Mouse (Mus musculus) hindbrain, embryonic 11.5 days (tissue): ENCODE data around the gene Gm21060. TPM values are rescaled to one million over a fixed set of nuclear protein-coding genes. Genes with fewer than 3 reads are reported as not detected.
"Not testable (repeated sequence)": the region's sequence is repeated elsewhere in the genome, so short reads cannot be mapped to it uniquely, and the experiment has no call there.

ENCODE experiments used
- ATAC-seq: fragments of 200-750 bp; cut with Nextera tagmentation; 2 replicates; pipeline ENCODE4 v1.8.0; 2017; ENCODE audit warnings: mild to moderate bottlenecking, moderate TSS enrichment, moderate library complexity; ENCODE audit not compliant: low FRiP score
- DNase-seq: peaks from one replicate; pipeline ENCODE4 v3.0.0-alpha.2; 2015; ENCODE audit warnings: low spot score
- H3K27ac ChIP-seq: fragments of 300-500 bp; sonication (generic); 2 replicates; pipeline ENCODE4 v1.5.1; 2014; ENCODE audit warnings: mild to moderate bottlenecking, low read depth, low read length
- H3K27me3 ChIP-seq: fragments of 300-500 bp; sonication (generic); 2 replicates; pipeline ENCODE4 v1.6.1; 2014; ENCODE audit warnings: mild to moderate bottlenecking, low read length, moderate library complexity, mixed read lengths; ENCODE audit not compliant: control insufficient read depth, insufficient read depth
- H3K36me3 ChIP-seq: fragments of 300-500 bp; sonication (generic); 2 replicates; pipeline ENCODE4 v1.6.1; 2014; ENCODE audit warnings: mild to moderate bottlenecking, low read length, moderate library complexity, mixed read lengths; ENCODE audit not compliant: control insufficient read depth, insufficient read depth
- H3K4me1 ChIP-seq: fragments of 300-500 bp; sonication (generic); replicated peaks from 2 replicates; pipeline ENCODE4 v1.6.1; 2014; ENCODE audit warnings: low read length, mixed read lengths; ENCODE audit not compliant: control insufficient read depth, insufficient read depth
- H3K4me2 ChIP-seq: fragments of 300-500 bp; sonication (generic); replicated peaks from 2 replicates; pipeline ENCODE4 v1.6.1; 2014; ENCODE audit warnings: mild to moderate bottlenecking, low read depth, low read length
- H3K4me3 ChIP-seq: fragments of 300-500 bp; sonication (generic); 2 replicates; pipeline ENCODE4 v1.5.1; 2014; ENCODE audit warnings: low read depth, low read length
- H3K9ac ChIP-seq: fragments of 300-500 bp; sonication (generic); 2 replicates; pipeline ENCODE4 v1.6.1; 2014; ENCODE audit warnings: low read depth, low read length
- H3K9me3 ChIP-seq: fragments of 300-500 bp; sonication (generic); 2 replicates; pipeline ENCODE4 v1.6.1; 2016; ENCODE audit warnings: low read length; ENCODE audit not compliant: control insufficient read depth
- WGBS: fragments of 180-500 bp; shearing (Covaris S2); extraction: QIAGEN DNeasy Blood & Tissue Kit; methylation state at CpG from one replicate; pipeline ENCODE4 v1.1.7; 2014; 5-methylcytosine and 5-hydroxymethylcytosine counted together
- polyA plus RNA-seq: library from polyadenylated mRNA; unstranded; fragments of >200 nt; fragmentation: Nextera tagmentation; extraction: Ambion mirVana; gene quantifications from 2 replicates; pipeline ENCODE4 v1.2.1, GENCODE M21; 2014

Gene Gm21060
- polyA plus RNA-seq: not detected in 2 replicates

DNA sequence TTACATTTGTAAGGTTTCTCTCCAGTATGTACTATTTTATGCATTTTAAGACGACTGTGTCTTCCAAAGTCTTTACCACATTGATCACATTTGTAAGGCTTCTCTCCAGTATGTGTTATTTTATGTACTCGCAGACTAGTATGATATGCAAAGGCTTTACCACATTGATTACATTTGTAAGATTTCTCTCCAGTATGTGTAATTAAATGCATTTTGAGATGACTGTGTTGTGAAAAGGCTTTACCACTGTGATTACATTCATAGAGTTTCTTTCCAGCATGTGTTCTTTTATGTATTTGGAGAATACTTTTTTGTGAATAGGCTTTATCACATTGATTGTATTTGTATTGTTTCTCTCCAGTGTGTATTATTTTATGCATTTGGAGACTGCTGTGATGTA, at the start of gene Gm21060:
Gene Gm21060 (minus strand): TSS at position 101 of the 400 bp plus-strand sequence.
- WGBS: 92% methylated on average over 2 of the region's 2 CpGs
- no peaks in the 10 kb centered on the region for H3K4me1 ChIP-seq
- H3K4me2 ChIP-seq: no peak within 1 kb of the TSS
- no peak within 1 kb of the TSS for H3K4me3 ChIP-seq
- no peak within 1 kb of the TSS for H3K27ac ChIP-seq
- H3K9ac ChIP-seq: no peak within 1 kb of the TSS
- H3K9me3 ChIP-seq: no peaks in the 10 kb centered on the region
- H3K27me3 ChIP-seq: no peaks in the 10 kb centered on the region
- no peak for ATAC-seq
- no peaks in the 10 kb centered on the region for H3K36me3 ChIP-seq
- DNase-seq: no peak

DNA sequence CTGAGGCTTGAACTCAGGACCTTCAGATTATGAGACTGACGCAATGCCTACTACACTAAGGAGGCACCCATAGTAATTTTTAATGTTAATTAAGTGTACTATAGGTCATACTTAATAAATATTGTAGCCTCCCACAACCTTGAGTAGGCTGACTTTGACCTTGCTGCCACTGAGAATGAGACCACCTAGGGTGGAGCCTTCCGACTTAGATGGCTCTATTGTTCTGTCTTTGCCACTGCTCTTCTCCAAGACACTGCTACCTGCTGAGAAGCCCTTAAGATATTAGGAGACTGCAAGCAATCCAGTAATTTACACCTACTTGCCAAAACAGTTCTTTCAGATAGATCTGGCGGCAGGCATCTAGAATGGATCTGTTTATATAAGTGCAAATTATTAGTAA, 24.0 kb upstream of the Gm21060 start:
- 81% methylated on average over 3 of the region's 3 CpGs for WGBS
- not testable (repeated sequence) for ATAC-seq

DNA sequence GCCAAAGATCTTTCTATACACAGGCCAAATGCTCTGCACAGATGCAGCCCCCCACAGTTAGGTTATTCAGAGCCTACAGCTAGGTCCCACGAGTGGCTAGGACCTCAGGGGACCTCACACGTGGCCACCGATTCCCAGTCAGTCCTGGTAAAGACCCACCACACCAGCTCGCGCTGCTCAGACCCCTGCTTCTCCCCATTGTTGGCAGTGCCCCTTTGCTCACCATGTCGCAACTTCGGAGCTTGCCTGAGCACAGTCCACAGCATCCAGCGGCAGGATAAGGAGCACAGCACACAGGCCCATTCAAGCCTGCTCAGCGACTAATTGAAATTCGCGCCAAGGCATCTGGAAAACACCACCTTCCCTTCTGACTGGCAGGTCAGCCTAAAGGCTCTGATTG, 16.3 kb upstream of the Gm21060 start:
- H3K27me3 ChIP-seq, DNase-seq: not testable (repeated sequence)

More for the DNA sequence above, 24.0 kb upstream of the Gm21060 start:
- not testable (repeated sequence) for H3K9me3 ChIP-seq, DNase-seq, H3K9ac ChIP-seq, H3K36me3 ChIP-seq, H3K4me1 ChIP-seq, H3K27me3 ChIP-seq, H3K27ac ChIP-seq, H3K4me3 ChIP-seq, H3K4me2 ChIP-seq

DNA sequence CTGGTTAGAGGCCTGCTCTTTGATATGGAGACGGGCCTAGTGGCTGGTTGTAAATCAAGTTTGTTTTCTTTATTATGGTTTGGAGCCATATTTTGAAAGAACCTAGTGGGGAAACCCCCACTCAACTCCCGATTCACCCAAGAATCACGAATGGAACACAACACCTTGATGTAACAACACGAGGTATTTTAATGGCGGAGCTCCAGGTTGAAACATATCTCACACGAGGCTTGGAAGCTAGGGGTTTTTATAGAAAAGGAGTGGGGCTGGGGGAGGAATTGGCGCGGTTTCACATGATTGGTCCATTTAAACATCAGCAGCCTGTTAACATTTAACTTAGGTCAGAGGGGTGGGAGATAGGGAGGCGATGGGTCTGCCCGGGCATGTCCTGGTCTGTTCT, 15.5 kb upstream of the Gm21060 start:
- not testable (repeated sequence) for ATAC-seq, H3K27me3 ChIP-seq, H3K36me3 ChIP-seq, H3K4me3 ChIP-seq, DNase-seq, H3K4me1 ChIP-seq, H3K9me3 ChIP-seq, H3K4me2 ChIP-seq, H3K27ac ChIP-seq, H3K9ac ChIP-seq
- WGBS: 92% methylated on average over 9 of the region's 10 CpGs

More for the DNA sequence above, 16.3 kb upstream of the Gm21060 start:
- not testable (repeated sequence) for H3K4me1 ChIP-seq, H3K4me3 ChIP-seq, H3K9me3 ChIP-seq, H3K27ac ChIP-seq, H3K36me3 ChIP-seq, ATAC-seq, H3K4me2 ChIP-seq, H3K9ac ChIP-seq
- WGBS: 38% methylated on average over 11 of the region's 11 CpGs

DNA sequence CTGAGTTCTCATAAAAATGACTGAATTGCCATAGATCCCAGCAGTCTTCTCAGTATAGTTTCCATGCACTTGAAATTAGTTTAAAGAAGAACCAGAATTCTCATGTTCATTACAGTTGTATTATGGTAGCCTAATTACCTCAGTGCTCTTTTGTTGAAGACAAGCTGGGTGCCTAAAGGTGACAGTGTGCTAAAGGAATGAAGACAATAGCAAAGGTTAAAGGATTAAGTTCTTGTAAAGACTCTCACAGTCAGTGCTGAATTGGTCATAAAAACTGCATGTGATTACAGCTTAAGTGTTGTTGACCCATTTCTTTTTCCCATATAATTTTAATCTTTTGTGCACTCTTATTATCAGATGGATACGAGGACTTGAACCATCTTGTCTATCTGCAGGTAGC, 11.2 kb upstream of the Gm21060 start:
- 92% methylated on average over 1 of the region's 1 CpGs for WGBS
- not testable (repeated sequence) for H3K4me1 ChIP-seq, H3K27ac ChIP-seq, H3K9ac ChIP-seq, H3K4me3 ChIP-seq, H3K36me3 ChIP-seq, ATAC-seq, H3K9me3 ChIP-seq, H3K4me2 ChIP-seq, DNase-seq, H3K27me3 ChIP-seq

DNA sequence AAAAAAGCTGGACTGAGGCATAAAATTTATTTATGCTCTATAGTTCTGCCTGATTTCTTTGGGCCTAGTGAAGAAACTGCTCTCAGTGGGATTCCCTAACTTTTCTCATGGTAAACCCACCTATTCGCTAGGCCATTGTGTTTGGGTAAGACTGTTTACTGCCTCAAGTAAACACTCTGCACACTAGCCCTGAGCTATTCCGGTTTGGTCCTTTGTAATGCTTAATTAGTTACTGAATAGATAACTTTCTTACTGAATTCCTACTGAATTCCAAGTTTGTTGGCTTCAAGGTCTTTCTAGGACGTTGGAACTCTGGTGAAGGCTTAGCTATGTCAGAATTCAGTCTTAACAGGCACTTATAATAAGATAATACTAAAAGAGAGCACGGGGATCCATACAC, 11.8 kb downstream of the Gm21060 start:
- H3K36me3 ChIP-seq, H3K27ac ChIP-seq: not testable (repeated sequence)
- 78% methylated on average over 4 of the region's 4 CpGs for WGBS

DNA sequence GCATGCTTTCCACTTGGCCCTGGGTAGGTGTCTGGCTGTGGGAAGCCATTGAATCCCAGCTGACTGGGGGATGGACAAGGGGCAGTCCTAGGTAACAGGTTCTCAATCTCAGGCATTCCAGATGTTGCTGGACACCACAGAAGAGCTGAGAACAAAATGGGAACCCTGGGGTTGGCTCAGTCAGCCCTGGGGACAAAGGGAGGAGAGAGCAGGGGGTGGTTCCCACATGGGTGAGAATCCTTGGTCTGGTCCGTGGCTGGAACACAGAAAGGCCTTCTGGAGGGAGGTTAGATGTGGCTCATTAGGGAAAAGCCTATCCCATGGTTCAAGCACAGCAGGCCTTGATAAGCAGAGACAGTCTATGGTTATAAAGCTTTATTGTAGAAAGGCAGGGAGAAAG, 13.3 kb downstream of the Gm21060 start:
- H3K9me3 ChIP-seq: no peaks in the 10 kb centered on the region
- WGBS: 93% methylated on average over 1 of the region's 1 CpGs
- ATAC-seq: no peak
- DNase-seq: no peak
- H3K4me1 ChIP-seq: no peaks in the 10 kb centered on the region
- no peak overlapping the region for H3K4me3 ChIP-seq
- H3K27ac ChIP-seq: no peak overlapping the region
- no peaks in the 10 kb centered on the region for H3K27me3 ChIP-seq
- H3K9ac ChIP-seq: no peak overlapping the region
- H3K4me2 ChIP-seq: no peak overlapping the region
- H3K36me3 ChIP-seq: no peaks in the 10 kb centered on the region

More for the DNA sequence above, 11.8 kb downstream of the Gm21060 start:
- H3K4me2 ChIP-seq, ATAC-seq, H3K4me3 ChIP-seq, H3K9me3 ChIP-seq, H3K27me3 ChIP-seq, H3K9ac ChIP-seq, DNase-seq, H3K4me1 ChIP-seq: not testable (repeated sequence)

DNA sequence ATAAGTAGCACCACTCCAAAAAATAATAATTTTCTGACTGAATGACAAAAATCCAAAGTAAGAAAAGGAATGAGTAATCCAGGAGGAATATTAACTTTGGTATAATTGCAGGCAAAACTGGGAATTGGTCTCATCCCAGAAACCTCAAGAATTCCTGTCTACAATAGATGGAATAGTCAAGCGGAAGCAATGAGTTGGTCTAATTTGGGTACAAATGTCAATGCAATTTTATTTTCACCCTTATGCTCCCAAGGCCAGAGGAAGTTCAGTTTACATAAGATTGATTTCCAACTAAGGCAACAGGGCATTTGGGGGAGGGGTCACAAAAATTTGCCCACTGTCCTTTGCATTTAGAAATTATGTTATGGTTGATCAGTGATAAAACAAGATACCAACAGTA, 21.4 kb downstream of the Gm21060 start:
- 89% methylated on average over 1 of the region's 1 CpGs for WGBS
- no peak overlapping the region for H3K9ac ChIP-seq
- no peaks in the 10 kb centered on the region for H3K4me1 ChIP-seq
- H3K4me3 ChIP-seq: no peak overlapping the region
- H3K27ac ChIP-seq: no peak overlapping the region
- no peaks in the 10 kb centered on the region for H3K27me3 ChIP-seq
- H3K9me3 ChIP-seq: no peaks in the 10 kb centered on the region
- no peak for ATAC-seq
- no peak for DNase-seq
- no peak overlapping the region for H3K4me2 ChIP-seq
- no peaks in the 10 kb centered on the region for H3K36me3 ChIP-seq

DNA sequence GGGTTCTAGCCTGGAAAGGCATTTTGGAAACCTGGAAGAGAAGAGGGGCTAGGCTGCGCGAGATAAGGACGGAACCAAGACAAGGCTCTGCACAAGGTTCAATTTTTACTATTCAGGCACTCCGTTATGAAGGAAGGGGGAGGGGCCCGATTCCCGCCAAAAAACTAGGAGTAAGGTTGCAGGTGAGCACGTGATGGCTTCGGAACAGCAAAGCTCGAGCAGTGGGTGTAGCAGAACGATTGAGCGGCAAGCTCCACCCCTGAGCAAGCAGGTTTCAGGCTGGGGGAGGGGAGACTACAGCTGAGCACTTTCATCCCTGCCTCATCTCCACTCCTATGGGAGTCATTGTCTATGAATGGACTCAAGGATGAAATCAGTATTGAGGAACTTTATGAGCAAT, 27.7 kb downstream of the Gm21060 start:
- H3K9ac ChIP-seq, ATAC-seq, H3K4me3 ChIP-seq, H3K27ac ChIP-seq, H3K4me1 ChIP-seq, H3K9me3 ChIP-seq, H3K27me3 ChIP-seq, DNase-seq, H3K4me2 ChIP-seq, H3K36me3 ChIP-seq: not testable (repeated sequence)
- WGBS: 37% methylated on average over 11 of the region's 11 CpGs
